8 mouse cellular contexts compared by ENCODE assay signal in the genomic region with DNA sequence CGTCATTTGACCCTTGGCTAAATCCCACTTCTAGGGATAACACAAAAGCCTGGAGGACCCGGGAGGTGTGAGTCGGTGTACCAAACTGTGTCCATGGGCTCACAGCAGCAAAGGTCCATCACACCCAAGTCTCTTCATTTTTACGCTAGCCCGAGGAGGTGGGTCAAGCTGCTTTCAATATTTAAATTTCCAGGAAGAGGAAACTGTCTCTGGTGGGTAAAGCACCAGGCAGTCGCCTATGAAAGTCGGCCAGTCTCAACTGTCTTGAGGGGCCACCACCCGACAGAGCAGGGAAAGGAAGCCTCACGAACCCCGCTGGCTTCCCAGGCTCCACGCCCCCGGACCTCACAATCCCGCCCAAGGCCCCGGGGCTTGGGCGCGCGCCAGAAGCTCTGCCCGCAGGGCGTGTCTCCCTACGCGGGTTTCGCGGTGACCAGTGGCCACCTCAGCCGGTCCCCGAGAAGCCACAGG. TPM values are rescaled to one million over a fixed set of nuclear protein-coding genes. Genes with fewer than 3 reads are reported as not detected.
A peak's percentile ranks its signal among the peaks of the same experiment; 100 is the strongest.
DNase-seq lines count a peak whose midpoint lies in the region; ATAC-seq and TF ChIP-seq lines count a peak whose summit lies in the region.

No protein-coding gene starts in this region.

- peak overlapping the region; percentile 77 for H3K4me2 ChIP-seq in hindbrain, embryonic 12.5 days (replicated peaks)
- peak overlapping the region; percentile 86 for H3K4me2 ChIP-seq in liver, embryonic 15.5 days

- peak overlapping the region; percentile 98 for H3K9ac ChIP-seq in ES-E14 (ENCODE audit: insufficient read depth, low read depth, low read length, poor library complexity, severe bottlenecking)
- peak overlapping the region; percentile 86 for H3K9ac ChIP-seq in hindbrain, embryonic 12.5 days
- H3K9ac ChIP-seq in liver, embryonic 15.5 days: peak overlapping the region; percentile 90

- peak overlapping the region; percentile 82 to 97 for H3K4me3 ChIP-seq in ES-E14 (ENCODE audit: insufficient read depth in 1 of 2, low read depth in 1 of 2, low read length in 2 of 2, poor library complexity in 1 of 2, severe bottlenecking in 1 of 2)
- peak overlapping the region; percentile 91 for H3K4me3 ChIP-seq in embryonic facial prominence, embryonic 10.5 days
- H3K4me3 ChIP-seq in hindbrain, embryonic 12.5 days: peak overlapping the region; percentile 98
- H3K4me3 ChIP-seq in liver, embryonic 15.5 days (replicated peaks): peak overlapping the region; percentile 96
- peak overlapping the region; percentile 66 for H3K4me3 ChIP-seq in olfactory bulb, adult 2 months (ENCODE audit: insufficient read depth, low read depth, low read length)

- TF ChIP-seq POLR2A in olfactory bulb, adult 2 months (IDR thresholded peaks at IDR 0.05; ENCODE audit: insufficient read depth, low read depth, low read length): no peak

- ATAC-seq in hindbrain, embryonic 12.5 days (ENCODE audit: low FRiP score): peak; percentile 71
- ATAC-seq in liver, embryonic 15.5 days (ENCODE audit: insufficient read depth): peak; percentile 77

- TF ChIP-seq CTCF in olfactory bulb, adult 2 months (IDR thresholded peaks at IDR 0.05; ENCODE audit: insufficient read depth, low read depth, low read length): no peak

- DNase-seq in heart, adult 8-10 months (ENCODE audit: low spot score): peak; percentile 3
- no peak for DNase-seq in heart, adult 11 months
- peak; percentile 30 for DNase-seq in ES-E14 (ENCODE audit: low read depth, low spot score)
- DNase-seq in embryonic facial prominence, embryonic 10.5 days (ENCODE audit: low spot score): no peak
- no peak for DNase-seq in urinary bladder, postnatal 36 days (ENCODE audit: low spot score in 2 of 2)

- WGBS in embryonic facial prominence, embryonic 10.5 days: under 1% methylated on average over 25 of the region's 25 CpGs
- 0% methylated on average over 23 of the region's 25 CpGs for WGBS in hindbrain, embryonic 12.5 days
- WGBS in liver, embryonic 15.5 days (ENCODE audit: insufficient replicate concordance): under 1% methylated on average over 25 of the region's 25 CpGs
- WGBS in olfactory bulb, adult 2 months: under 1% methylated on average over 25 of the region's 25 CpGs

- in situ Hi-C loops in ES-E14 (cut with MboI; ENCODE audit: low sequenced_read_pairs in 2 of 2, unreplicated experiment in 2 of 2): no loop called here

- no peaks in the 10 kb centered on the region for H3K9me3 ChIP-seq in ES-E14 (ENCODE audit: control insufficient read depth, insufficient read depth, low read depth, low read length)
- H3K9me3 ChIP-seq in embryonic facial prominence, embryonic 10.5 days: peaks cover 7% of the 10 kb centered on the region
- no peaks in the 10 kb centered on the region for H3K9me3 ChIP-seq in hindbrain, embryonic 12.5 days (replicated peaks)
- H3K9me3 ChIP-seq in liver, embryonic 15.5 days (replicated peaks): no peaks in the 10 kb centered on the region

- peak overlapping the region; percentile 90 for H3K27ac ChIP-seq in ES-E14 (ENCODE audit: insufficient read depth, low read depth, low read length, poor library complexity, severe bottlenecking)
- H3K27ac ChIP-seq in embryonic facial prominence, embryonic 10.5 days (replicated peaks): peak overlapping the region; percentile 96
- H3K27ac ChIP-seq in hindbrain, embryonic 12.5 days: peak overlapping the region; percentile 89
- peak overlapping the region; percentile 91 for H3K27ac ChIP-seq in liver, embryonic 15.5 days (replicated peaks)
- H3K27ac ChIP-seq in olfactory bulb, adult 2 months (ENCODE audit: insufficient read depth, low read depth, low read length): no peak overlapping the region

- H3K36me3 ChIP-seq in ES-E14 (ENCODE audit: control insufficient read depth, insufficient read depth, low read length, poor library complexity, severe bottlenecking): peaks cover 2% of the 10 kb centered on the region; the same call in 1 of the 2 replicates
- peaks cover 39% of the 10 kb centered on the region for H3K36me3 ChIP-seq in embryonic facial prominence, embryonic 10.5 days (replicated peaks)
- H3K36me3 ChIP-seq in hindbrain, embryonic 12.5 days: peaks cover 27% of the 10 kb centered on the region
- peaks cover 40% of the 10 kb centered on the region for H3K36me3 ChIP-seq in liver, embryonic 15.5 days (replicated peaks)

- H3K27me3 ChIP-seq in embryonic facial prominence, embryonic 10.5 days (replicated peaks; ENCODE audit: low read depth, poor library complexity, severe bottlenecking): no peaks in the 10 kb centered on the region
- no peaks in the 10 kb centered on the region for H3K27me3 ChIP-seq in hindbrain, embryonic 12.5 days
- H3K27me3 ChIP-seq in liver, embryonic 15.5 days: no peaks in the 10 kb centered on the region

- H3K4me1 ChIP-seq in ES-E14 (ENCODE audit: control insufficient read depth in 2 of 2, insufficient read depth in 2 of 2, low read length in 2 of 2, poor library complexity in 1 of 2): peaks cover 4 to 5% of the 10 kb centered on the region in 2 experiments; a peak in 2 of 4 replicates
- H3K4me1 ChIP-seq in embryonic facial prominence, embryonic 10.5 days: peaks cover 39% of the 10 kb centered on the region
- peaks cover 13% of the 10 kb centered on the region for H3K4me1 ChIP-seq in hindbrain, embryonic 12.5 days
- H3K4me1 ChIP-seq in liver, embryonic 15.5 days (replicated peaks): peaks cover 27% of the 10 kb centered on the region
- H3K4me1 ChIP-seq in olfactory bulb, adult 2 months (ENCODE audit: control insufficient read depth, insufficient read depth, low read length): 0 out of 2 replicates have a peak, but pooled peaks cover 3% of the 10 kb centered on the region

TF ChIP-seq in ES-E14, 5 proteins besides CTCF, POLR2A, EP300 and RAD21:
- TF ChIP-seq MAFK (IDR thresholded peaks at IDR 0.05; ENCODE audit: insufficient read depth, low read depth, low read length) (no peak), ZNF384 (IDR thresholded peaks at IDR 0.05; ENCODE audit: low read depth, low read length) (no peak), HCFC1 (IDR thresholded peaks at IDR 0.05; ENCODE audit: borderline replicate concordance, insufficient read depth, low read length) (no peak), CHD2 (IDR thresholded peaks at IDR 0.05; ENCODE audit: low read depth, low read length) (no peak), ZC3H11A (IDR thresholded peaks at IDR 0.05; ENCODE audit: borderline replicate concordance, low read depth, low read length) (no peak)
TF ChIP-seq in ES-E14: peak in this region for 0.

RNA-seq across cellular contexts. Expression of gene Pold3, which starts 0.5 kb away (rescaled TPM):
- 1 to 10 TPM; 7.5 to 9.4 (median 8.9) TPM for total RNA-seq in heart, adult 8-10 months (2022)
- 42.5 and 51.4 TPM in 2 replicates for total RNA-seq in ES-E14 (2012; rRNA removed)
- 103 and 106 TPM in 2 replicates for polyA plus RNA-seq in embryonic facial prominence, embryonic 10.5 days (2016; fragmentation: Nextera tagmentation; extraction: Ambion mirVana)
- polyA plus RNA-seq in hindbrain, embryonic 12.5 days (2016; fragmentation: Nextera tagmentation; extraction: Ambion mirVana): 64.9 and 70.2 TPM in 2 replicates
- 41.6 and 43.7 TPM in 2 replicates for polyA plus RNA-seq in liver, embryonic 15.5 days (2015; fragmentation: Nextera tagmentation; extraction: Ambion mirVana)
- not detected in 2 replicates for polyA plus RNA-seq in olfactory bulb, adult 2 months (2012; ENCODE audit: insufficient read depth, insufficient read length, low replicate concordance, missing spikeins)

RNA-seq across cellular contexts. Expression of gene Lipt2, which starts 38.3 kb away (rescaled TPM):
- 1 to 10 TPM; 4.4 to 6.3 (median 5.4) TPM for total RNA-seq in heart, adult 8-10 months (2022)
- 3.8 and 6.2 TPM in 2 replicates for total RNA-seq in ES-E14 (2012; rRNA removed)
- 27.0 and 28.3 TPM in 2 replicates for polyA plus RNA-seq in embryonic facial prominence, embryonic 10.5 days (2016; fragmentation: Nextera tagmentation; extraction: Ambion mirVana)
- 15.5 and 17.9 TPM in 2 replicates for polyA plus RNA-seq in hindbrain, embryonic 12.5 days (2016; fragmentation: Nextera tagmentation; extraction: Ambion mirVana)
- polyA plus RNA-seq in liver, embryonic 15.5 days (2015; fragmentation: Nextera tagmentation; extraction: Ambion mirVana): 4.2 and 5.4 TPM in 2 replicates
- polyA plus RNA-seq in olfactory bulb, adult 2 months (2012; ENCODE audit: insufficient read depth, insufficient read length, low replicate concordance, missing spikeins): not detected in 2 replicates

RNA-seq across cellular contexts. Expression of gene Kcne3, which starts 55.5 kb away (rescaled TPM):
- 1 to 10 TPM in 1 of 4 experiments, under 1 TPM in 3; 0.28 to 1.5 (median 0.66) TPM for total RNA-seq in heart, adult 8-10 months (2022)
- total RNA-seq in ES-E14 (2012; rRNA removed): not detected in 2 replicates
- 17.0 and 19.7 TPM in 2 replicates for polyA plus RNA-seq in embryonic facial prominence, embryonic 10.5 days (2016; fragmentation: Nextera tagmentation; extraction: Ambion mirVana)
- 3.2 and 4.7 TPM in 2 replicates for polyA plus RNA-seq in hindbrain, embryonic 12.5 days (2016; fragmentation: Nextera tagmentation; extraction: Ambion mirVana)
- polyA plus RNA-seq in liver, embryonic 15.5 days (2015; fragmentation: Nextera tagmentation; extraction: Ambion mirVana): 1.2 and 1.8 TPM in 2 replicates
- not detected in 2 replicates for polyA plus RNA-seq in olfactory bulb, adult 2 months (2012; ENCODE audit: insufficient read depth, insufficient read length, low replicate concordance, missing spikeins)

Comparison
In these comparisons a context has a peak if more than half of its experiments do, and no peak if none do; other contexts are left out.
1. DNase-seq: peak in heart, adult 8-10 months (single experiment) and ES-E14 (single experiment); none in heart, adult 11 months (single experiment), embryonic facial prominence, embryonic 10.5 days (single experiment) and urinary bladder, postnatal 36 days (0 of 2).
2. Peak in every context shown above with its lines, with median percentiles within 50 percentile points of each other: H3K4me3 ChIP-seq and H3K9ac ChIP-seq.